Mouse (Mus musculus): ENCODE measurements around the gene Csnk2b.

DNA sequence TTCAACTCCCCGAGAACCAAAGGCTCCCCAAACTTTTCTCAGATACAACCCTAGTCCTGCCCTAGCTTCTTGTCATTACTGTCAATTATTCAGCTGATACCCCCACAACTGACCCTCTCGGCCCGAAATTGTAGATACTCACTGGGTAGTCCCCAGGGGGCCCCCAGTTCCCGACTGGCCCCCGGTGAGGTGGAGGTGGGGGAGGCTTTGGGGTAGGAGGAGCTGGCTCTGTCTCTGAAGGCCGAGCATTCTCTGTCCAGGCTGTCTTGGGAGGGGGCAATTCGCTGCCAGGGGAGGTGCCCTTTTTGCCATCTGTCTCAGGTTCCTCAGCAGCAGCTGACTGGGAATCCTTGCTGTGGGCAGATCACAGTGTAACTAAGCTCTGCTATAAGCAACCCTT lies 37.8 kb upstream of the Csnk2b start:
- TF ChIP-seq POLR2A (IDR thresholded peaks at IDR 0.05; ENCODE audit: insufficient read depth, low read depth, low read length) (no peak), CTCF (IDR thresholded peaks at IDR 0.05; ENCODE audit: insufficient read depth, low read depth, low read length) (no peak)

All from olfactory bulb, adult 2 months (tissue).